Mouse (Mus musculus) thymus, adult 2 months (tissue): ENCODE measurements around the gene 1700017B05Rik.

ENCODE experiments used
- CTCF ChIP-seq: fragments of 200-500 bp; IDR thresholded peaks from 2 replicates; pipeline ENCODE4 v1.5.1; 2012; ENCODE audit warnings: mild to moderate bottlenecking, control low read depth, low read length, moderate library complexity, borderline replicate concordance; ENCODE audit not compliant: control insufficient read depth, poor library complexity, insufficient read depth; ENCODE audit errors: extremely low read depth
- POLR2A ChIP-seq: fragments of 200-500 bp; IDR thresholded peaks from 2 replicates; pipeline ENCODE4 v1.6.1; 2012; ENCODE audit warnings: mild to moderate bottlenecking, low read length, control low read depth, moderate library complexity; ENCODE audit not compliant: control insufficient read depth, poor library complexity, insufficient read depth; ENCODE audit errors: extremely low read depth

- no peak for TF ChIP-seq CTCF
- TF ChIP-seq POLR2A: no peak
Measured at GRCm38 (mm10) chr9:57250026-57250425, 12.4 kb downstream of the 1700017B05Rik start.
